Mouse (Mus musculus) lung, postnatal 36 days (tissue): ENCODE results near the gene 4930467E23Rik.
A peak's percentile ranks its signal among the peaks of the same experiment; 100 is the strongest.
"Not testable (repeated sequence)": the region's sequence is repeated elsewhere in the genome, so short reads cannot be mapped to it uniquely, and the experiment has no call there.

Experiments
- DNase-seq: peaks from one replicate; pipeline ENCODE4 v3.0.0; 2022; ENCODE audit warnings: mixed read lengths

Gene 4930467E23Rik

DNA sequence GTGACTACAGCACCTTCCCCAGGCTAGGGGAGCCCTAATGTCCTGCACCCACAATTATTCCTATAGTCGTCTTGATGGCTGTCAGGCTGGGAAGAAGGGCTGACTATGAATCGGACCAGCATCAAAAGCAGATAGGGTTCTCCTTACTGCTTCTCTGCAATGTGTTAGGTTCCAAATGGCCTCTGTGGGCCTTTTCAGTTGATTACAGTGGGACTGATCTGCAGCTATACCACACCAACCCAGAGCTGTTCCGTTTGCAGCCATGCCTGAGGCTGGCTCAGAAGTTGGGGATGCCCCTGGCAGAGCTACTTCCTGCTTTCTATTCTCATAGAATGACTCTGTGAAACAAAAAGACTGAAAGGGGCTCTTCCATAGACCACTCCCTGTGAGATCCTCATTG, 53.4 kb downstream of the 4930467E23Rik start:
- not testable (repeated sequence) for DNase-seq

DNA sequence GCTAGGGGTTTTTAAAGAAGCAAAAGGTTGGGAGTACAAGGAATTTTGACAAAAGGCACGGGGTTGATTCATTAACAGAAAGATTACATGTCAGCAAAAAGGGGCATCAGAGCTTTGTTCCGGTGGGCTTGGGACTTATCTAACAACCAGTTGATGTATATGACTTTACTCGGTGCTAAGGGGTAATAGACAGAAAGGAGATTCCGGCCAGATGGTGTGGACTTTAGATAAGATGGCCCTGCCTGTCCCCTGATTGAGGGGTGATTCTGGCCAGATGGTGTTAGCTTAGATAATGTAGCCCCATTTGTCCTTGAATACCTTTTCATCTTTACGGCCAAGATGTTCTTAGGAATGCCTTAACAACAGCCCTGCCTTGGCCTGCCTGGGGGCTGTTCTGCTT, 54.5 kb downstream of the 4930467E23Rik start:
- DNase-seq: not testable (repeated sequence)

DNA sequence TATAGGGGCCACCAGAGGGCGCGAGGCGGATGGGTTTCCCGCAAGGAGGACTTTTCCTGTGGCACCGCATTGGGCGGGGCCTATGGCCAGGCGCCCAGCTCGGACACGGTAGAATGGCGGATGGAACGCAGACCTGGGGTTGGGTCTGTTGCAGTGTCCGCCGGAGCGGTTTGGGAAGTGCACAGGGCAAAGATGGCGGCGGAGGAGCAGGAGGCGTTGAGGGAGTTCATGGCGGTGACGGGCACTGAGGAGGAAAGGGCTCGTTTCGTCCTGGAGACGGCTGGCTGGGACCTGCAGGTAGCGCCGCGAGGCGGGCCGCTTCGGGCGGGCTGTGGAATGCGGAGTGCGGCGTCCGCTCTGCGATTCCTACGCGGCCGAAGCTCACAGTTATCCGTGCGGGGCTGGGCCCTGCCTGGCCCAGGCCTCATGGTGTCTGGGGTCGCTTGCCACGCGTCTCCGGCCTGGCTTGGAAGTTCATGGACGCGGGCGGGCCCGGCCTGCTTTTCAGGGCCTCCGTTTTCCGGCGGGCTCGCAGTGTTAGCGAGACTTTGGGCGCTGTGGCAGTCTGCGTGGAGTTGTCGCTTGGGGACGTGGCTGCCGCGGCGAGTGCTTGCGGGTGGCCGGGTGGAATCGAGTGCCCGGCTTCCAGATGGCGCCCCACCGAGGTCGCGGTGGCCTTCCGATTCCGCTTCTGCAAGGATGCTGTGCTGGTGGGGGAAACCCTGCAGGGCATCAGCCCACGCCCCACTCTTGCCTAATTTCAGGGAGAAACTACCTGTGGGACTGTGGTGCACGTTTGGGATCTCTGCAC, 55.4 kb downstream of the 4930467E23Rik start:
- peak; percentile 99 for DNase-seq

DNA sequence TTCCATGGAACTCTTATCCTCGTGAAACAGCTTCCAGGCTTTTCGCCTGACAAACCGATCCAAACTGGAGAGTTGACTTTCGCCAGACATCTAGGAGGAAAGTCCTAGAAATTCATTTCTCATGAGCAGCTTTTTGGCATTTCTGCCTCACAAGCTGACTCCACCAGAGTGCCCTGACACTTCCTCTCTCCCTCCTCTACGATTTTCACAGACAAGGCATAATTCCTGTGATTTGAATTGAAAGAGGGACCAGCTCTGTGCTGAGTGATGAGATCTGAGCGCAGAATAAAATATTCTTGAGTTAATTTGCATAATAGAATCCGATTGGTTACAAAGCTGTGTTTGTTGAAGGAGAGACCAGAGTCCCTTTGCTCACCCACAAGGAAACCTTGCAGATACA, 63.3 kb downstream of the 4930467E23Rik start:
- not testable (repeated sequence) for DNase-seq
